Mouse (Mus musculus): ENCODE results near the gene Mup22. TPM values are rescaled to one million over a fixed set of nuclear protein-coding genes. Genes with fewer than 3 reads are reported as not detected.
"Not testable (repeated sequence)": the region's sequence is repeated elsewhere in the genome, so short reads cannot be mapped to it uniquely, and the experiment has no call there.

Gene Mup22
- not detected in 2 replicates for polyA plus RNA-seq (2012; rRNA removed)

GRCm38 (mm10) chr4:60821363-60821762 lies at the start of gene Mup22:
TSS of gene Mup22 (minus strand) at chr4:60821463.
- WGBS, result 82% methylated on average over 4 of the region's 4 CpGs
- not testable (repeated sequence) for H3K27ac ChIP-seq (ENCODE audit: insufficient read depth, low read length); H3K4me3 ChIP-seq (replicated peaks; ENCODE audit: insufficient read depth, low read depth, low read length); H3K4me1 ChIP-seq (ENCODE audit: control insufficient read depth, insufficient read depth, low read length); H3K27me3 ChIP-seq (ENCODE audit: control insufficient read depth, insufficient read depth, low read length); DNase-seq

- H3K4me3 ChIP-seq (replicated peaks; ENCODE audit: insufficient read depth, low read depth, low read length); H3K27ac ChIP-seq (ENCODE audit: insufficient read depth, low read length); H3K27me3 ChIP-seq (ENCODE audit: control insufficient read depth, insufficient read depth, low read length); H3K4me1 ChIP-seq (ENCODE audit: control insufficient read depth, insufficient read depth, low read length); DNase-seq: not testable (repeated sequence)
Measured at GRCm38 (mm10) chr4:60840889-60841288, 19.6 kb upstream of the Mup22 start.

Other genes starting within 250 kb of the Mup22 start
- not detected in 2 replicates for gene Mup10, start 239.3 kb downstream of the Mup22 start, polyA plus RNA-seq (2012; rRNA removed)
- not detected in 2 replicates for gene Mup11, start 159.1 kb downstream of the Mup22 start, polyA plus RNA-seq (2012; rRNA removed)
- not detected in 2 replicates for gene Mup12, start 80.1 kb downstream of the Mup22 start, polyA plus RNA-seq (2012; rRNA removed)

Data from cerebellum, adult 2 months (tissue).